Mouse (Mus musculus): ENCODE measurements at regions not wholly inside any gene's neighbourhood (a gene's known extent, or its start where the extent isn't known, plus 50 kb on each side); places are given as distances from the start of the nearest gene placed in this dataset.
A peak's percentile ranks its signal among the peaks of the same experiment; 100 is the strongest.

- DNase-seq (ENCODE audit: low read depth, low spot score): no peak
These were observed 62.0 kb downstream of the Tpra1 start for GRCm38 (mm10) chr6:88964071-88964470.

- DNase-seq (ENCODE audit: low read depth, low spot score): no peak
These were observed 62.9 kb downstream of the Tpra1 start for GRCm38 (mm10) chr6:88964911-88965310.

GRCm38 (mm10) chr6:88965361-88966226, 63.5 kb downstream of the Tpra1 start:
- no peak for DNase-seq (ENCODE audit: low read depth, low spot score)

GRCm38 (mm10) chr6:88966501-88966900, 64.5 kb downstream of the Tpra1 start:
- DNase-seq (ENCODE audit: low read depth, low spot score): no peak

GRCm38 (mm10) chr6:88968842-88969241, 66.8 kb downstream of the Tpra1 start:
- no peak for DNase-seq (ENCODE audit: low read depth, low spot score)

GRCm38 (mm10) chr6:88971729-88972128, 69.7 kb downstream of the Tpra1 start:
- DNase-seq (ENCODE audit: low read depth, low spot score): no peak

- no peak for DNase-seq (ENCODE audit: low read depth, low spot score)
These were observed 72.4 kb downstream of the Tpra1 start for GRCm38 (mm10) chr6:88974457-88974856.

GRCm38 (mm10) chr6:88976581-88976980, 74.5 kb downstream of the Tpra1 start:
- no peak for DNase-seq (ENCODE audit: low read depth, low spot score)

- DNase-seq (ENCODE audit: low read depth, low spot score): no peak
These were observed 74.9 kb downstream of the Tpra1 start for GRCm38 (mm10) chr6:88976994-88977393.

GRCm38 (mm10) chr6:88978970-88979369, 76.9 kb downstream of the Tpra1 start:
- DNase-seq (ENCODE audit: low read depth, low spot score): no peak

- DNase-seq (ENCODE audit: low read depth, low spot score): peak; percentile 51
These were observed 78.1 kb downstream of the Tpra1 start for GRCm38 (mm10) chr6:88980112-88980511.

GRCm38 (mm10) chr6:88981544-88981943, 79.5 kb downstream of the Tpra1 start:
- DNase-seq (ENCODE audit: low read depth, low spot score): no peak

GRCm38 (mm10) chr6:88984170-88984569, 82.1 kb downstream of the Tpra1 start:
- no peak for DNase-seq (ENCODE audit: low read depth, low spot score)

- DNase-seq (ENCODE audit: low read depth, low spot score): no peak
These were observed 82.8 kb downstream of the Tpra1 start for GRCm38 (mm10) chr6:88984863-88985262.

- DNase-seq (ENCODE audit: low read depth, low spot score): no peak
These were observed 86.5 kb downstream of the Tpra1 start for GRCm38 (mm10) chr6:88988551-88988950.

- no peak for DNase-seq (ENCODE audit: low read depth, low spot score)
These were observed 87.7 kb downstream of the Tpra1 start for GRCm38 (mm10) chr6:88989617-88990299.

GRCm38 (mm10) chr6:88990300-88990685, 88.2 kb downstream of the Tpra1 start:
- DNase-seq (ENCODE audit: low read depth, low spot score): no peak

GRCm38 (mm10) chr6:88995077-88995476, 93.0 kb downstream of the Tpra1 start:
- DNase-seq (ENCODE audit: low read depth, low spot score): no peak

GRCm38 (mm10) chr6:88998927-88999722, 97.1 kb downstream of the Tpra1 start:
- no peak for DNase-seq (ENCODE audit: low read depth, low spot score)

GRCm38 (mm10) chr6:89000359-89000758, 98.3 kb downstream of the Tpra1 start:
- no peak for DNase-seq (ENCODE audit: low read depth, low spot score)

GRCm38 (mm10) chr6:89003197-89003923, 101.3 kb downstream of the Tpra1 start:
- DNase-seq (ENCODE audit: low read depth, low spot score): no peak

Measured in retina, postnatal 7 days (tissue).